Mouse (Mus musculus) G1E (cell line): ENCODE data around the gene Plin3.

Experiments
- CTCF ChIP-seq: IDR thresholded peaks from 2 replicates; pipeline ENCODE4 v1.5.1; 2012; ENCODE audit warnings: low read depth, low read length, inconsistent platforms, mixed read lengths
- GATA1 ChIP-seq: IDR thresholded peaks from 2 replicates; pipeline ENCODE4 v1.6.1; 2012; ENCODE audit warnings: borderline replicate concordance, low read length, inconsistent platforms, mixed read lengths
- GATA2 ChIP-seq: IDR thresholded peaks from 2 replicates; pipeline ENCODE4 v1.6.1; 2012; ENCODE audit warnings: low read depth, low read length, inconsistent platforms, borderline replicate concordance
- POLR2AphosphoS5 ChIP-seq: IDR thresholded peaks from 2 replicates; pipeline ENCODE4 v1.6.1; 2012; ENCODE audit warnings: low read depth, low read length, inconsistent platforms; ENCODE audit not compliant: insufficient replicate concordance
- TAL1 ChIP-seq: conservative IDR thresholded peaks from 2 replicates; pipeline ENCODE4 v1.6.1; 2012; ENCODE audit warnings: low read depth, low read length, inconsistent platforms, mixed read lengths

DNA sequence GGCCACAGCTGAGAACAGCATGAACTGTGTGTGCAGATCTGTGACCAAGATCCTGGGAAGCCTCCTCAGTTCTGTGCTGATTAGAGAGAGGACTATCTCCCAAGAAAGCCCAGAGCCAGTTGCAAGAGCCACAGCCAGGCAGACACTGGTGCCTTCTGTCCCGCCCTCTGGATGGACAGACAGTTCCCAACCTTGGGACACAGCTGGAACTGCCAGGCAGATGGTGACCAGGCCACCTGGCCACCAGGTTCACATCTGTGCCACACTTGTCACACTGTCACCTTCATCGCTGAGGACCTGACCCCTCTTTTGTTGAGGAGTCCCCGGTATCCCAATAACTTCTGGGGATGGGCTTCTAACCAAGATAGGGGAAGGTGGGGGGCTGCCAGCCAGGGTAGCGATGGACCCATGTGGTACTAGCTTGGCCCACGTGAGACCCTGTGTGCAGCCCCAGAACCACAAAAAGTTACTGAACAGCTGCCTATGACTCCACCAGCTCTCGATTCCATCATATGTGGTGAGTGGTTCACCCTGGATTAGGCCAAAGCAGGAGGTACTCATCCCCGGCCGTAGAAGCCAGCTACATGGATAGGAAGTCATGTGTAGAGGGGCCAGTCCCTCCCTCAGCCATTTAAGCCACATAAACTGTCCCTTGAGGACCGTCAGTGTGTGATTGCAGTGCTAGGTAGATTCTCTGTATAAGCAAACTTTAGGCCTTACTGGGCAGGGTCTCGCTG, 33.2 kb downstream of the Plin3 start:
- TF ChIP-seq CTCF, result no peak
- TF ChIP-seq GATA1, result no peak
- no peak for TF ChIP-seq POLR2AphosphoS5
- TF ChIP-seq TAL1, result no peak
- no peak for TF ChIP-seq GATA2
